Mouse (Mus musculus) left cerebral cortex, adult 18-20 months (tissue): ENCODE measurements around the gene Dtx4. TPM values are rescaled to one million over a fixed set of nuclear protein-coding genes. Genes with fewer than 3 reads are reported as not detected.

ENCODE experiments used
- DNase-seq, 2 experiments: peaks; one replicate each; pipeline ENCODE4 v3.0.0; 2021 to 2022; ENCODE audit warnings: low spot score in 2 of 2, mixed read lengths in 1 of 2
- total RNA-seq, 2 experiments: library from RNA; stranded (reverse); gene quantifications; 2 replicates each; pipeline ENCODE4 v1.2.3; 2021

Gene Dtx4
- total RNA-seq, 2 experiments from 2014 or later, result 34.3 to 36.9 TPM

DNA sequence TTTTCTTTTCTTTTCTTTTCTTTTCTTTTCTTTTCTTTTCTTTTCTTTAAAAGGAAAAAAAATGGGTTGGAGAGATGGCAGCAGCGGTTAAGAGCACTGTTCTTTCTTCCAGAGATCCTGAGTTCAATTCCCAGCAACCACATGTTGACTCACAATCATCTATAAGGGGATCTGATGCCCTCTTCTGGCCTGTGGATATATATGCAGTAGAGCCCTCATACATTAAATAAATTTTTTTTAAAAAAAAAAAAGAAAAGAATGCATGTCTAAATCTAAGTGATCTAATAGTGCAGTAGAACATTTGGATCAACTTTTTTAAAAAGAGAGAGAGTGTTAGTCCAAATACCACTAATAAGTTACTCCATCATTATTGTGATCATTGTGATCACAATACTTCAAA is 79.6 kb downstream of the Dtx4 start:
- no peak for DNase-seq

DNA sequence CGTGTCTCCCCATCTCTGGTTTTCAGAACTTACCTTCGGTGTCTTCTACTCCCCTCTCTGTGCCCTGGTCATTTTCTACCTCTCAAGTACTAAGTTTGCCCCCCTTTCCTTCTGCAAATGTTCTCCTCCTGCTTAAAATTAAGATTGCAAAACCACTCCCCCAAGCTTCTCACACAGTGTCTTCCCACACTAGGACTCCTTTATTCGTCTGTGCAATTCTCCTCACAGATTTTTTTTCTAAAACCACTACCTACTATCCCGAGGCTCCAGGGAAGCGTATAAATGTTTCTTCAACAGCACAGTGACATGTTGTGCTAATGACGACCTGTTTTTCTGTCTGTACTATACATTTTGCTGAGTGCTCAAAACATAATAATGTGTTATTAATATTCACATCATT is 80.7 kb downstream of the Dtx4 start:
- DNase-seq, result no peak

DNA sequence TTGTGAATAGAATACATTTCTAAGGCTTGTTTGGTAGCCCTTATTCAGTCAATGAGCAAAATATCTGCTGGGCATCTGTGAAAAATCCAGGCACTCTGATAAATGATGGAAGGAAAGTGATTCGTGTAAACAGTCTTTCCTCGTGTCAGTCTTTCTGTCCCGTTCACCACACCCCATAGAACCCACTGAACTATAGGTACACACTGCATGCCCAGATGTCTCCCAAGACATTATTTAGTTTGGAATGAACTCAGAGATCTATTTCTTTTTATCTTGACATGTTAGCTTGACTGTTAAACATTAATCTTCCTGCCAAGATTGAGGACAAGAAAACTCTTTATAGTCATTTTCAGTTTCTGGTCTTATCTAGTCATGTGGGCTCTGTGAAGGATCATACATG is 82.9 kb downstream of the Dtx4 start:
- no peak for DNase-seq

DNA sequence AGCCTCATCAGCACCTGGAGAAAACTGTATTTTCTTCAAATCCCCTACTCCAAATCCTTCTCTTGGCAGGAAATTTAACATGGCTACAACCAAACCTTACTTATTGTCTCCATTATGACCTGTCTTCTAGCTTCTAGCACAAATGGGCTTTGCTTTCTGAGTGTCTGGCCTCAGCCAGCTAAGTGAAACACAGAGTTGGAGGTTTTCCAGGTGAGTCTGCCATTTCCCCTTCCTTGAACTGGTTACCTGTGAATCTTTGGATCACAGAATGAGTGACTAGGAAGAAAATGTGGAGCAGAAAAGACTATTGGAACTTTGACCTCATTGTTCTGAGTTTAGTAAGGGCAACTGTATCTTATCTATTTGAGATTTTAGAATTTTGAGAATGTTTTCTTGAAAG is 83.9 kb downstream of the Dtx4 start, which contains the start of gene Olfr1441:
Gene Olfr1441 (plus strand): TSS at position 73 of the 400 bp plus-strand sequence.
- DNase-seq, result no peak

Other genes with a start within 250 kb of the Dtx4 start
- not detected for gene Olfr235, start 240.4 kb downstream of the Dtx4 start, total RNA-seq
- not detected for gene Olfr1434, start 221.6 kb downstream of the Dtx4 start, total RNA-seq
- not detected for gene Olfr1436, start 202.3 kb downstream of the Dtx4 start, total RNA-seq
- gene Olfr1437, start 176.4 kb downstream of the Dtx4 start, total RNA-seq, result not detected
- gene Olfr1438-ps1, start 165.5 kb downstream of the Dtx4 start, total RNA-seq, result not detected
- not detected for gene Olfr1440, start 114.2 kb downstream of the Dtx4 start, total RNA-seq
- gene Olfr1441, start 84.0 kb downstream of the Dtx4 start, total RNA-seq, result not detected
- gene Pfpl, start 73.5 kb downstream of the Dtx4 start, total RNA-seq, result not detected
- 1 to 10 TPM; 9.7 TPM for gene Mpeg1, start 40.7 kb downstream of the Dtx4 start, total RNA-seq
- 1 to 10 TPM; 1.5 to 2.0 TPM for gene Fam111a, start 44.3 kb upstream of the Dtx4 start, total RNA-seq
- not detected for gene Gm4952, start 98.5 kb upstream of the Dtx4 start, total RNA-seq
- gene Glyat, start 131.9 kb upstream of the Dtx4 start, total RNA-seq, result not detected
- gene Olfr1442, start 169.0 kb upstream of the Dtx4 start, total RNA-seq, result not detected
- not detected for gene Olfr1443, start 176.7 kb upstream of the Dtx4 start, total RNA-seq
- gene Keg1, start 194.3 kb upstream of the Dtx4 start, total RNA-seq, result not detected